Mouse (Mus musculus) liver, adult (tissue): Measurements from ENCODE around the gene Nmnat1.

Experiments used
- GATA4 ChIP-seq: IDR thresholded peaks from 2 replicates; pipeline ENCODE4 v1.6.1; 2014; ENCODE audit warnings: mild to moderate bottlenecking, low read length; ENCODE audit not compliant: insufficient replicate concordance

Nmnat1 gene

DNA sequence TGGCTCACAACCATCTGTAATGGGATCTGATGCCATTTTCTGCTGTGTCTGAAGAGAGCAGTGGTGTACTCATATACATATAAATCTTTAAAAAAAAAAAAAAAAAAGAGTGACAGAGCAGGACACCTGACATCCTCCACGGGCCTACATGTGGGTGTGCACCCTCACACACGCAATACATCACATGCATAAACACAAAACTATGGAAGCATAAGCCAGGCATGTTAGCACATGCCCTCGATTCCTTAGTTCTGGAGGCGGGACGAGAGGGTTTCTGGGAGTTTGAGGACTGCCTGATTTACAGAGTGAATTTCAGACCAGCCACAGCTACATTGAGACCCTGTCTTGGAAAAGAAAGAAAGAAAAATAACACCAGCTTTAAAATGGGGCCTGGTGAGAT lies 19.4 kb upstream of the Nmnat1 start:
- no peak for TF ChIP-seq GATA4

DNA sequence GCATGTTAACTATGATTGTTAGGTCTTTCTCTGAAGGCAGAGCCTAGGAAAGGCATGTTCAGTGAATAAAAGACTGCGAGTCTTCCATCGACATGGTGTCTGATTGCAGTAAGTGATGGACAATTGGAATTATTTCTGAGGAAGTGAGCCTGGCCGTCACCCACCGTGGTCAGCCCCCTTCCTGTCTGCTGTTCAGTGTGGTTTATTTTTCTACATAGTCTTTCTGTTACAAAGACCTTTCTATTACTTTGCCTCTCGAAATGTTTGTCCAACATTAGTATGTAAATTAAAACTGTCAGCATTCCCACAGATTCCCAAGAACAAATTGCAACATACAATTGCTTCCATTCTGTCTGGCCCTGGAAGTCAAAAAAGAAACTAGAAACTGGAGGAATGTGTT lies 14.8 kb upstream of the Nmnat1 start:
- no peak for TF ChIP-seq GATA4

DNA sequence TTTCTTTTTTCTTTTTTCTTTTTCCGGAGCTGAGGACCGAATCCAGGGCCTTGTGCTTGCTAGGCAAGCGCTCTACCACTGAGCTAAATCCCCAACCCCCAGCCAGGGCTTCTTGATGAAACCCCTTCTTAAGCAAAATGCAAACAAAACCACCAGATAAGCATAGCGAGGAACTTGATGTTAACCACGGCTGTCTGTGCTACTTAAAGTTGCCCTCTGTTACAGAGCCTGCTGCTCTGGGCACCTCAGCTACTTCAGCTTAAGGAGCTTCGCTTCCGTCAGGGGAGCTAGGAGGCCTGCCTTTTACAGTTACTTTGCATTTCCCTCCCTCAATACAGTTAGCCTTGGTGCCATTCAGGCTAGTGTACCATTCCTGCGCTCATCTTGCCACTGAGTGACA lies 13.9 kb upstream of the Nmnat1 start:
- TF ChIP-seq GATA4: no peak

DNA sequence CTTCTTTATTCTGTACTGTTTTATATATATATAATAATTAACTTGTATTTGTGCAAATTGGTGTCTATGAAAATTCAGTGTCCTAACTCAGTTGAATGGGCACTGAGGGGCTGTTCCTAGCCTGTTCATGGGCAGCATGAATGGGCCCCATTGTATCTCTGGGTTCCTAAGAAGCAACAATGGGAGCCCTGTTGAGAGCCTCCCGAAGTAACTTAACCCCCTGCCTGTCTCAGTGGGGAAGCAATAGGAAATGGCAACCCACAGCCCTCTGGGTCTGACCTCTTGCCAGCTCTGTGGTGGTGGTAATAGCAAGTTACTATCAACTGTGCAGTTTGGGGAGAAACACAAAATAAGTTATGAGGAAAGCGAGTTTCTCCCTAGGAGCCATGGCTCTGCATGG lies 11.6 kb upstream of the Nmnat1 start:
- no peak for TF ChIP-seq GATA4

DNA sequence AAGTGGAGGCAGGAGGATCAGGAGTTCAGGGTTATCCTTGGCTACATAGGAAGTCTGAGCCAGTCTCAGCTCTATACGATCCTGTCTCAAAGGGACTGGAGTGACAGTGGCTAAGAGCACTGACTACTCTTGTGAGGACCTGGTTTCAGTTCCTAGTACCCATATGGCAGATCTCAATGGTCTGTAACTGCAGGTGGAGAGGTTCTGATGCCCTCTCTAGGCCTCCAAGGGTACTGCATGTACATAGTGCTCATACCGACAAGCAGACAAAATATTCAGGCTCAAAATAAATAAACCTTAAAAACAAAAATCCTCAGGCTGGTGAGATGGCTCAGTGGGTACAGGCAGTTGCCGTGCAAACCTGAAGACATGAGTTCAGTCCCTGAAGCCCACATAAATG lies 6.1 kb upstream of the Nmnat1 start:
- no peak for TF ChIP-seq GATA4

DNA sequence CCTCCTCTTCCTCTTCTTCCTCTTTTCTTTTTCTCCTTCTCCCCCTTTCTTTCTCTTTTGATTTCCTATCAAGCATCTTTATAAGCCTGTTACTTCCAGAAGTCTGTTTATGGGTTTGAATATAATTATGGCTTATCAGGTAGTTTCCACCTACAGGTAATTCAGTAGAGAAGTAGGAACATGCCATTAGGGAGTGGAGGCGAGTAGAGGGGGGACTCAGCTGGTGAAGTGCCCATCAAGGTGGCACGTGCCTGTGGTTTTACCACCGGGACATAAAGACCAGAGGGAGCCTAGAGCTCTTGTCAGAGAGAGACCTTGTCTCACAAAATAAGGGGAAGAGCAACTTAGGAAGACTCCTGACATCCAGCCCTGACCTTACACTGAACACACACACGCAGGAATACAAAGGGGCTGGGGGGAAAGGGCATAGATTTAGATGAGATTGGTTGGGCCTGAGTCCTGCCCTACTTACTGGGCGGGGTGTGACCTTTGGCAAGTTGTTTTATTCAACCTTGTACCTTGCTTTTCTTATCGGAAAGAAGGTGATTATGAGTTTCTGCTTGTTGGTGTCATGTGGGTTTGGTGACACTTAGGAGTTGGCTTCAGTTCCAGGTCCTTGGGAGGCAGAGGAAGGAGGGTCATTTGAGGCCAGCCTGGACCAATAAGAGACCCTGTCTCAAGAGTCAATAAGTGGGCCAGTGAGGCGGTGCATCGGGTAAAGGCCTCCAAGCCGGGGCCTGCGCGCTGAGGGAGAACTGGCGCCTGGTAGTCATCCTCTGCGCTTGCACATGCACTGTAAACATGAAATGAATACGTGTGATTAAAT lies 4.6 kb upstream of the Nmnat1 start:
- TF ChIP-seq GATA4: no peak

DNA sequence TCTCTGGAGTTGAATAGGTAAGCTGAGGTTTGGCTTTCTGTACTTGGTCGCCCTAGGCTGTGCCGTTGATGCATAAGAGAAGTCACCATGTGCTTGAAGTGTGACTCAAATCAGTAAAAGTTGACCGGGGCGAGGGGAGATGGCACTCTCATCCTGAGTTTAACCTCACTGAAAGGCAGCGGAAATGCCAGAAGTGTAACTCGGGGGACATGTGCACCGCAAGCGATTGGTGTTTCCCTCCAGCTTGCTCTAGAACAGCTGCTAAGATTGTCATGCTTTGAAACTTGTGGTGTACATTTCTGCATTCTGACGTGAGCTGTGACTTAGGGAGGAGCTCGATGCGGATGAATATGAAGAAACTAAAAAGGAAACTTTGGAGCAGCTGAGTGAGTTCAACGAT lies 2.7 kb upstream of the Nmnat1 start:
- no peak for TF ChIP-seq GATA4

DNA sequence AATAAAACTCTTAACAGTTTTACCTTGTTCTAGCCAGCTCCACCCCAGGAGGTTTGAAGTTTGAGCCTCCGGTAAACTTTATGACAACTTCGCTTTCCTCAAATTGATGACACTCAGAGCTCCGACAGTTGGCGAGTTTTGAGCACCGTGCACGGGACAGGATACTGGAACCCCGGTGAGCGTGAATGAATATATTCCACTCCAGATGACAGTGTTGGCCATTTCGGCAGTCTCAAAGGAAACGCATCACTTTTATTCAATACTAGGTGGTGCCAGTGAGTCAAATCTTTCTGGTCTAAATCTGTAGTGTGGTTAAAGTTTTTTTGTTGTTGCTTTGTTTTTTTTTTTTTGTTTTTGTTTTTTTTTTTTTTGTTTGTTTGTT lies 814 bp upstream of the Nmnat1 start:
- no peak for TF ChIP-seq GATA4

DNA sequence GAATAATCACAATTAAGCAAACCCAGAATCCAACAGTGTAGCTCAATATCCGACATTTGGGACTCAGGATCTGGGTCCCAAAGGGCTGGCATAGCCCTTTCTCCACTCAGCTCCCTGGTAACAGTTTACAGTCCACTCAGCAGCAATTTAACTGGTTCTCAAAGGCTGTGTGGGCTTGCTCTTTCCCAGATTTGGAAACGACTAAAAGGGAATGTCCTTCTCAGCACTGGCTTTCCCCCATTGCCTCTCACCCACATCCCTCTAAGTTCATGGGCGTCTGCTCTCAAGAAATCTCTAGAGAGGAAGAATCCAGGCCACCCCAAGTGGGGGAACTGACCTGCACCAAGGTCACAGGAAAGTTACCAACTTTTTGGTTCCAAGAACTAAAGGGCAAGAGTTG lies 436 bp downstream of the Nmnat1 start:
- no peak for TF ChIP-seq GATA4

DNA sequence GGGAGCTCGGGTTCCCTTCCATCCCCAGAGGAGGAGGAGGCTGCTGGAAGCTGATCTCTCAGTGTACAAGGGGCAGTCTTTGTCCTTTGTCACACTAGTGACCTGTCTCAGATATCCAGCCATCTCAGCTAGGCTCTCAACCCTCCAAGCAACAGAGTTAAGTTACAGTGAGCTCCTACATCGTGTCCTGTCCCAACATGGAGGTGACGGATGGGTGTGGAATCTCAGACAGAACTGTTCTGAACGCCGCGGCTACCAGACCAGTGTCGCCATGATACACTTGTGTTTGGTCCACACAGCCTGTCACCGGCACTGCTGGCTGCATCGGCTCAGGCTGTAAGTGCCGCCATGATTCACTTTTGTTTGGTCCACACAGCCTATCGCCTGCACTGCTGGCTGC lies 7.9 kb downstream of the Nmnat1 start, which contains the start of gene Tmem274:
Gene Tmem274 (plus strand): TSS at position 301 of the 400 bp plus-strand sequence.
- no peak for TF ChIP-seq GATA4

DNA sequence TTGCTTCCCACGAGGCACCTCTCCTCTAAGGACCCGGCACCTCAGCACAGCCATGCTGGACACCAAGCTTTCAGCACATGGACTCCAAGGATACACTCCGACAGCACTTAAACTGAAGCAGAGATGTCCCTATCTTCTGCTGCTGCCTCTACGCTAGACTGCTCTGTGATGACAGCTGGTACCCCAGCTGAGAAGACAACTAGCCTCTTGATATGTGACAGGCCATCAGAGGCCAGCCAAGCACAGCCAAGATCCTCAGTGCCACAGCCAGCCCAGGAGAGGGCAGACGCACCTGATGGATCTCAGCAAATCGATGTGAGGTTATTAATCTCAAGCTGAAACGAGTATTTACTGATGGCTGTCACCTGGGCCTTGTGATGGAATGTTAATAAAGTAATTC lies 9.9 kb downstream of the Nmnat1 start:
- TF ChIP-seq GATA4: no peak

DNA sequence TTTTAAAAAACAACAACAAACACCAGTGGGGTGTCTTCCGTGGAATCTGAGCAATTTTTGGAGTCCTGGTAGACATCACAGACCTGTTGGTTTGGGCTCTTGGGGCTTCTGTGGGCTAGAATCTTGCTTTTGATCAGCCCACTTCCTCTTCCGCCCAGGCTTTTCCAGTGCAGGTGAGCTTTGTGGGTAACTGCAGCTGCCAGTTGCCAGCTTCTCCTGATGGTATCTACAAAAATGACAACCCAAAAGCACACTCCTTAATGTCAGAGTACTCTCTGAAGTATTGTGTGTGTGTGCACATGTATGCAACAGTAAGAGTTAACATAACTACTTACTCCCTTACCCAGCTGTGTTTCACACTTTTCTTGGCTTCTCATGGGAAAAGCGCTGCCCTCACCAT lies 15.4 kb downstream of the Nmnat1 start:
- TF ChIP-seq GATA4: no peak

DNA sequence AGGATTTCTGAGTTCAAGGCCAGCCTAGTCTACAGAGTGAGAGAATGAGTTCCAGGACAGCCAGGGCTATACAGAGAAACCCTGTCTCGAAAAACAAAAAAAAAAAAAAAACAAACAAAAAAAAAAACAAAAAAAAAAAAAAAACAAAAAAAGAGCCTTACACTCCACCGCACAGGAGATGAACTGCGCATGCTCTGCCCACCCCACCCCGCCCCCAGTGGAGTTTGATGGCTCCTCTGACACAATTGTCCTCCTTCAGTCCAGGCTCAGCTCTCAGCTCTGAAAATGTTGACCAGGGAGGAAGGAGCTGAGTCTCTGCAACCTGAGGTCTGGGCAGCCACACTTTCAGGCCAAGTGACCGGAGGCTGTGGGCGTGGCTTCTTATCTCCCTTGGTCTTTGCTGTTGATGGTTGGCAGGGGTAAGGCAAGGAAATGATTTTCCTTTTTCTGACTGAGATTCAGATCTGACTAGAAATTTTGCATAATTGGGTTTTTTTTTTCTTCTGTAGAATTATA lies 21.5 kb downstream of the Nmnat1 start:
- TF ChIP-seq GATA4: no peak

DNA sequence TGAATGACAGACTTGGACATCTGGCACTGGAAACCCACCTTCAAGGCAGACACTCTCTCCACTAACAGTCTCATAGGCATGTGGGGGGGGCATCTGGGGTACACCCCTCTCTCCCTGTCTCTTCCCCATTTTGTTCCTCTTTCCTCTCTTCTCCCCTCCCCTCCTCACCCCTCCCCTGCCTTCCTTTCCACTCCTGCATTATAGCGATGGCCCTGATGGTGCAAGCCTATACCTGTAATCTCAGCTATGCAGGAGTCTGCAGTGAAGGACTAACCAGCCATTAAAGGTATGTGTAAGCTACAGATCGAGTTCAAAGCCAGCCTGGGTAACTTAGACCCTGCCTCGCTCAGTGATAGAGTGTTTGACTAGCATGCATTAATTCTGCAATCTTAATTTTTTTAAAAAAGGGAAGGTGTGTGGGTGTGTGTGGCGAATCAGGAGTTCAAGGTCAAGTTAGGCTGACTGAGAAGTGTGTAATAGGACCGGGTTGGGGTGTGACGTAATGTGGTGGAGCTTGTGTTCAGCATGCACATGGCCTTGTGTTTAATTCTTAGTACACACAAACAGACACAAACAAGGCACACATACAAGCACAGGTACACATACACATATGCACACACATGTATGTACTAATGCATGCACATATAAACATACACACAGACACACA lies 22.6 kb downstream of the Nmnat1 start:
- no peak for TF ChIP-seq GATA4

DNA sequence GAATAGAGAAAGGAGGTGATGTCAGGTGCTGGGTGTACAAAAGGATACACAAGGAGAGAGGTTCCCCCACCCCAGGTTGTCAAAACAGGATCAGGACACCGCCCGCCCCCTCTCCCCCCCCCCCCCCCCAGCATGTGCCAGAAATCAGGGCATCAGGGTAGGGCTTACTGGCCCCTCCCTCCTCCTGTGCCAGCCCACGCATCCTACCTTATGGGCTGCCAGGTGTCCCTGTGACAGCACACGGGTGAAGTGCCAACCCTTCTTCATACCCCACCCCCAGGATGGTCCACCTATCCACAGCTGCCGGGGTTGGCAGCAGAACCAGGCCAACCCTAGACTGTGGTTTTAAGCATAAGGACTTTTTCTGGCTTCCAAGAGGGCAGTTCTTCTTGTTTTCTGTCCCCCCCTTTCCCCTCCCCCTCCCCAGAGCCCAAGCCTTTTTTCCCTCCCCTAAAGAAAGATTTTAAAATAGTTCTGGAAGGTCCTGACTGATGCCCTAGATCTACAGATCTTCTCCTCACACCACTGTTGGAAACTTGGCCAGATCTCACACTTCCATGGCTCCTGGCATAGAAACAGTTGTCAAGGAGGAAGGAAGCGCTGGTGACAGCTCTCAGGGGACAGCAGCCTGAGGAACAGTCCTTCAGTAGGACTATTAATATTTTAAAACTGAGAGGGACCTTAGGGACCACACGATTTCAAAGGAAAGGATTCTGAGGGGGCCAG lies 23.3 kb downstream of the Nmnat1 start:
- TF ChIP-seq GATA4: no peak

DNA sequence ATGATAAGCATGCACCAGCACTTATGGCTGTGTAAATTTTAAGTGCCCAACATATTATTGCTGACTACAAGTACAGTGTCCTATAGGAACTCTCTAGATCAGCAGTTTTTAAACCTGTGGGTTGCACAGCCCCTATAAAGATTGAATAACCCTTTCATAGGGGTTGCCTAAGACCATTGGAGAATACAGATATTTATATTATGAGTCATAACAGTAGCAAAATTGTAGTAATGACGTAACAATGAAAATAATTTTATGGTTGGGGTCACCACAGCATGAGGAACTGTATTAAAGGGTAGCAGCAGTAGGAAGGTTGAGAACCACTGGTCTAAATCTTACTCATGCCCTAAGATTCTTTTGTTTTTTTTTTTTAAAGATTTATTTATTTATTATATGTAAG lies 25.6 kb downstream of the Nmnat1 start:
- no peak for TF ChIP-seq GATA4

DNA sequence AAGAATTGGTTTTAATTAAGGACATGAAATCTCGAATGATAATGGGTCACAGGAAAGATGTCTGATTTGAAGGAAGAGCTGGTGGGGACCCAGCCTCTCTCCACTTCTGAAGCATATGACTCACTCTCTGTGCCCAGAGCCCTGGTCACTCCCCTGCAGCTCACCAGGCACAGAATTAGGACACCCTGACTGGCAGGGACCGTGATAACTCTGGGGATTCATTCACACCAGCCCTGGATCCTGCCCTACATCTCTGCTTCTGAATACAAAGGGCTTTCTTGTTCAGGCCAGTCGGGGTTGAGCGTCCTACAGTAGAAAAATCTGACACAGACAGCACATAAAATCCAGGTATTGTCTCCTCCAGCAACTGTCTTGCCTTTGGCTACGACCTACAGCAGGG lies 26.5 kb downstream of the Nmnat1 start:
- no peak for TF ChIP-seq GATA4
